Mouse (Mus musculus) c-Kit-negative CD71-positive TER-119-positive erythroid progenitor cells, embryonic 14.5 days (primary cell): Measurements from ENCODE around the gene Immp2l.
A peak's percentile ranks its signal among the peaks of the same experiment; 100 is the strongest.

Experiments used
- DNase-seq: peaks from one replicate; pipeline ENCODE4 v3.0.0-alpha.2; 2013; ENCODE audit warnings: low read depth, low spot score

The Immp2l gene

DNA sequence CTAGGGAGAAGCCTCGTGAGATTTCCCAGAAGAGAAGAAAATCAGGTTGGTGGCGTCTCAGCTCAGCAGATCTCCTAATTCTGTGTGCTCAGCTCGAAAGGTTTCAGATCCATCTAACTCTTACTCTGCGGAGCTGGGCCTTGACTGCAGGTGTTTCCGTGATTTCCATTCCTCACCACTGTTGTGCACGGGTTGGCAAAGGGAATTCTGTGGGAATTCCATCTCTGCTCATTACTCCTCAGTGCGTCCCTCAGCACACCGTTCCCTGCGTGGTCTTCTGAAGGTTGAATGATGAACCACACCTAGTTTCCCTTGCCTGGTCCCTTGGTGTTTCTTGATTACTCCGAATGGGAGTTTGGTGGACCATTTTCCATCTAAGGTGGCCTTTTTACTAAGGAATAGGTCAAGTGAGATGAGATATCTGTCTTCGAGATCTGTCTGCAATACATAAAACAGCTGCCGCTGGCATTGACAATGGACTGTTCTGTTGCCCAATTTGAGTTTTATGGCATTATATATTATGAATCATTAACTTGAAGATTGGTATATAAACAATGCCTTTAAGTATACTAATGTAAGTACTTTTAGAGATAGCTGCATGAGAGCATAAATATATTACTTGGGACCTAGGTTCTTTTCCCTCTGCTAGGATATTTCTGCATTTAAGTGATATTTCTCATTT is 23.3 kb downstream of the Immp2l start:
- DNase-seq = no peak

DNA sequence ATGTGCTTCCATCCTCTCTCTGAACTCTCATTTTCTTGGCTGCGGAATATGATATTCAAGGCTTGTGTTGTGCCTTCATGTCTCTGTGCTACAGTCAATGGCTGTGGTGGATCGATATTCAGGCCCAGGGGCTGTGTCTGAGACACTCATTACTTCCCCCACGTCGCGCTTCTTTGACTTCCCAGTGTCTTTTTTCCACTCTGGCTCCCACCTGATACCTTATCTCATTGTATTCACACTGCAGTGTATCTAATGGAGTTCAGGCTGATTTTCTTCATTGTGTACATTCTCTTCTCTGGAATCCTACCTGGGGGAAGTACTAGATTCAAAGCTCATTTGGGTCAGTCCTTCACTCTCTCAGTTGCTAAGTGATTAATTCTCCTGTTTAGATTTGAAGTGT is 27.1 kb downstream of the Immp2l start:
- DNase-seq = no peak

DNA sequence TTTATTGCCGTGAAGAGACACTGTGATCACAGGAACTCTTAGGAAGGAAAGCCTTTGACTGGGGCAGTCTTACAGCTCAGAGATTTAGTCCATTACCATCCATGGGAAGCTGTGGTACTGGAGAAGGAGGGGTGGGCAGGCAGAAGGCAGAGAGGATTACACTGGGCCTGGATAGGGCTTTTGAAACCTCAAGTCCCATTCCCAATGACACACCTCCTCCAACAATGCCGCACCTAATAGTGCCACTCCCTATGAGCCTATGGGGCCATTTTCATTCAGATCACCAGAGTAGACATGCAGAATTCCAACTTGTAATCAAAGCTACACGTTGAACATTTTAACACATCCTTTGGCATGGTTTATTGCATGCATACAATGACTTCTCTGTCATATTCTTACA is 29.0 kb downstream of the Immp2l start:
- no peak for DNase-seq

DNA sequence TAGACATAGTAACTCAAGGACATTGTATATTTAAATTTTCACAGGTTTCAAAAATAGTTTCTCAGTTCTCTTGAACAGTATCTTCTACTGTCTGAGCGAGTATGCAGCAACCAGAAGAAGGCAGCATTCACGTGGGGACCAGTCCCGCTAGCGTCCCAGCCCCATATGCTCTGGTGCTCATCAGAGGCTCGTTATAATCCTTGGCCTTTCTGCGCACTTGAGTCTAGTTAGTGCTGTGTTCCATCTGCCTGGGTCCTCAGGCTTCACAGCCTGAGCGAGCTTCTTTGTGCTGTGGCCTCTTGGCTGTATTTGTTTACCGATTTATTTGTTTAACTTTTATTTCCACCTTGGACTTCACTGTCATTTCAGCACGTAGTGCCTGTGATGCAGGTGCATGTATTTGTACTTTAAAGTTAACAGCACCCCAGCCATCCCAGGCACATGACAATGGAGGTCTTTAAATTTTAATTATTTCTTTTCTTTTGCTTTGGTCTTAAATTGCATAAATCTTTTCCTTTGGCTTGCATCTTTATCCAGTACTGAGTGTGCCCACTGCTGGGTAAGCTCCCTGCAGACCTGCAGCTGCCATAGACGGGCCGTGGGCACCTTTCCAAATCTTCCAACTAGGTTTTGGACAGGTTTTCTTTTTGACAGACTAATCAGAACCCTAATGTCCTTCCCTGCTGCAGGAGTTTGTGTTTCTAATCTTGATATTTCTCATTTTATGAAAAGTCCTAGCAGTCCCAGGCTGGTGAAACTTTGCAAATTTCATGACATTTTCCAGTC is 30.3 kb downstream of the Immp2l start:
- DNase-seq = no peak

DNA sequence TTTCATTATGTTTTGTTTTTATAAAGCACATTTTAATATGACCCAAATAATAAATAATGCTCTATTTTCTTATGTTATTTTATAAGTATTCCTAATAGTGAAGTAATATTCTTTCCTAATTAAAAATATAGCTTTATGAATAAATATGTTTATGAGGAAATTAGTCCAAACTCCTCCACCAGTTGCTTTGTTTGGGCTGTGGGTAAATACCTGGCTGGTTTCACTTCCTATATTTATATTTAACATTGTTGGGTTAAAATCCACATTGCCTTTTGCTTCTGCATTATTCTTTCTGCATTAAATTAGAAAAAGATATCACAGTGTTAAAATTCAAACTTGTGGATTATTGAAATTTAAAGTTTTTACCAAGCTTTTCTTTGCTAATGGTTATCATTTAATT is 32.1 kb downstream of the Immp2l start:
- no peak for DNase-seq

DNA sequence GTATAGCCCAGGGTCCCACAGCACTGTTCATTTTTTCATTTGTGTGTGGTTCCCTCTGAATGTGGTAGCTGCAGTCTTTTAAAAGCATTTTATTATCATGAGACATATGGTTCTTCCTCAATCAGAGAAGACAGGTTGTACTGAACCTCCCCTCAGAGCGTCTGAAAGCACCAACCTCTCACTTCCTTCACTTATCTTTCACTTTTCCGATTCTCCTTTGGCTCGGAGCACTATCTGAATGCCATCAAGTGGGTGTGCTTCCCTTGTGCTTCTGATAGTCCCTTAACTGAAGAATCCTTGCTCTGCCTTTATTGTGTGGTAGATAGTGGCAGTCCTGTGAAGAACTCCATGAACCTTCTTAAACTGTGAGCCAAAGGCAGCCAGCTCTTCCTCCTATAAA is 39.4 kb downstream of the Immp2l start:
- no peak for DNase-seq

DNA sequence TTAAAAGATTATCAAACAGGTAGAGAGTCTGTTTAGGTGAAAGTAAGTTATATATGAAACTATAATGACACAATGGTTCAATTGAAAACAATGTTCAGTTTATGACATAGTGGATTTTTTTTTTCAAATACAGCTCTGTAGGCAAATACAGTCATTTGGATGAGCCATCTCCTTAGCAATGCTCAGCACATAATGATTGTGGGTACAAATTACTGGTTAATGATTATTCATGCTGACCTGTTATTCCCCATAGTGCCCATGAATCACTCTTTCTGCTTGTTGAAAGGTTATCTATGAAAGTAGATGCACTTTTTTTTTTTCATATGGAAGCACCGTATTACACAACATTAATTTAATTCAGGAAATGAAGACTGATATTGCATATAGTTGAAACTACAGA is 58.0 kb downstream of the Immp2l start:
- DNase-seq = no peak

DNA sequence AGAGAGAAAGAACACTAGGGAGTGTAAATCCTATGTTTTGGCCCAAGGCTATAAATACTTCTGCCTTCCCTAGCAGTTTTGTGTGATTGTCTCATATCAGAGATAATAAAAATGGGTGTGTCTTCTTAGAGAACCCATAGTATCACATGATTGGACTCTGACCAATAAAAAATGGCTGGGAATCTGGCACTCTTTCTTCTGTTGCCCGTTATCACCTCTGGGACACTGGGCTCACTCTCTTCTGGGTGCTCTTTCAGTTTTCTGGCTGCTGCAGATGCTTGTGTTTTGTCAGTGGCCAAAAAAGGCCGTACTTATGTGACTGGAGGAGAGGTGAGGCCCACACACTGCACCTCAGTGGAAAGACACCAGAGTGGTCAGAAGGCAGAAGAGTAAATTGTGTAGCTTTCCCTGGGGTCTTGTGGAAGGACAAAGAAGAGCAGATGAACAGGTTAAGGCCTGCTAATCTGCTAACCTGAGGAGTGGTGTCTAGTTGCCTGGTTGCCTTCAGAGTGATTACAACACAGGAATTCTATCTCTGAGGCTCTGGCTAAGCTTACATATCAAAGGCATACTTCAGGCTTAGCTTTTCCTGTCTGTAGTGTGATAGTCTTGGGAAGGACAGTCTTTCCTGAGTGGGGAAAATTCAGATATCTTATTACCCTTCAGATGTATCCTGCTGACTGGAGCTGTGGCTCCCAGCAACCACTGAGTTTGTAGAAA is 60.6 kb downstream of the Immp2l start:
- peak; percentile 36 for DNase-seq

DNA sequence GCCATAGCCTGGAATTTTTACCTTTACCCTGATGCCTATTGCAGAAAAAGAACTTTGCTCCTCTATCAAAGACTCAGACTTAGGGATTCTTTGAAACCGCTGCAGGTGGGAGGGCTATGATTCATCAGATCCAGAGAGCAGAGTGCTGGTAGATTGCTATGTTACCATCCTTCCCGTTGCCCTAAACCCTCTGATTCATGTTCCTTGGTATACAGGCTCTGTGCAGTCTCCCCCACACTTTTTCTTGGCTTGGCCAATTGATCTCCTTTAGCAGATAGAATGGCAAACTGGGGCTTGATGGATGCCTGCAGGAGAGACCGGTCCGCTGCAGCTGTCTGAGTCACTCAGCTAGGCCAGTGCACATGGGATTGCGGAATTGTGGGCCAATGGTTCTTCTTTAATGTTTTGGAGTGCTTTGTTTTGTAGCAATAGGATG is 66.1 kb downstream of the Immp2l start:
- DNase-seq = no peak

DNA sequence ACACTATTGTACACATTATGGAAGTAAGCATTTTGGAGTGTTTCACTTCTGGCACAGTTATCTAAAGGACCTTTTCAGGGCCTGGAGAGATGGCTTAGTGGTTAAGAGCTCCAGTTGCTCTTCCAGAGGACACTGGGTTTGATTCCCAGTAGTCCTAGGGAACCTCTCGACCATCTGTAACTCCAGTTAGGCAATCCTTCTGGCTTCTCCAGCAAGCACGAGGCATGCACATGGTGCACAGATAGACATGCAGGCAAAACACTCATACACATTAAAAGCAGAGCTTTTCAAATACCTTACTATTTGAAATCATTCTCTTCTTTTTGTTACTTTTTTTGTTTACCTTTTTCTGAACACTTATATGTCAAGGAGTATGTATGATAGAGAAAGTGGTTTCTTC is 66.9 kb downstream of the Immp2l start:
- no peak for DNase-seq

DNA sequence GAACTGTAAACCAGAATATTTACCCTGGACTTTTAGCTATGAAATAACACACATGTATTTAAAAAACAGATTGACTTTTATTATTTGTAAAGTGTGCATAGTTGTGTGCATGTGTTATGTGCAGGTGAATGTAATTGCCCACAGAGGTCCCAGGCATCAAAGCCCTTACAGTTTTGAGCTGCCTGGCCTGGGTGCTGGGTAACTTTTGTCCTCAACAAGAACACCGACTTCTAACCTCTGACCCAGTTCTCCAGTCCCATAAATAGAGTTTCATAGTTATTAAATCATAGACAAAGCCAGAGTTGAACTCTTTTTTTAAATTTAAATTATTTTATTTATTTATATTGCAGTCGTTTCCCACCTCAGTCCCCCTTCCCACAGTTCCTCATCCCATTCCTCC is 67.4 kb downstream of the Immp2l start:
- DNase-seq = no peak

DNA sequence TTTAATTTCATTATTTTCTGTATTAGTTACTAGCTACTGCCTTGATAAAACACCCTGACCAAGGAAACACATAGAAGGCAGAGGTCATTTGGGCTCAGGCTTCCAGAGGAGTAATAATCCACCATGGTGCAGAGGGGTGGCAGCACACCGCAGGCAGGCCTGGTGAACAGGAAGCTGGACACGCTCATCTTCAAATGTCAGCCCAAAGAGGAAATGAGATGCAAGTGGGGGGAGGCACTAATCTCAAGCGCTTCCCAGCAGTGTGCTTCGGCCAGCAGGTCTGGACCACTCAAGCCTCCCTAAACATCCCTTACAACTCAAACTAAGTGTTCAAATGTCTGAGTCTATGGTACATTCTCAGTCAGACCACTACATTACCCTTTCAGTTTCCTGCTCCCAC is 72.2 kb downstream of the Immp2l start:
- DNase-seq = no peak

DNA sequence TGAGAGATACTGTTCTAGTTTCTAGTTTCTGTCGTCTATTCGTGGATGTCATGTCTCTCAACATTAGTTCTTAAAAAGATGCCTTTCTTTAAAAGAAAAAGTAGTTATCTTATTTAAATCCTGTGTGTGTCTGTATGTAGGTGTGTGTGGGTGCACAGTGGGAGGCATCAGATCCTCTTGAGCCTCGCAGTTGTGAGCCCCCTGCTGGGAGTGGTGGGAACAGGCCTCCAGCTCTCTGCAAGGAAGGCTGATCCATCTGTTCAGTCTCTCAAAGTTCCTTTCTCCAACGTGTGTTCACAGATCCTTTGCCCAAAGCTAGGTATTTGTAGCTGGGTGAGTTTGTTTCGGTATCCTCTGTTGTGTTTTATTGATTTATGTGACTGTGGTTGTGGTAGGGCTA is 73.5 kb downstream of the Immp2l start:
- no peak for DNase-seq

DNA sequence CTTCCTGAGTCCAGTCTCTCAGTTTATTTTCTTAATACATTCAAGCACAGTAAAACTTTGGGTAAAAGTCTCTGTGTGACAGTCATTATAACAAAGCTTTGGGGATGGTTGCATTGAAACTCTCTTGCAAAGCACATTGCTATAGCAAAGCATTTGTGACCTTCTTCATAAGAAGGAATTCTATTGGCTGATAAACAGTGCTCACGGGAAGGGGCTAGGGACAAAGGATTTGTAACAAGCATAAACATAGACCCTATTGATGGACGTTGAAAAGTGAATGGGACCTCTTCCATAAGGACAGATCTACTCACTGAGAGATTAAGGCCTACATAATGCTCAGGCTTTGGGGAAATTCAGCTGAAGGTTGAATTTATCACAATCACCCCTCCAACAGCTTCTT is 85.1 kb downstream of the Immp2l start:
- no peak for DNase-seq

DNA sequence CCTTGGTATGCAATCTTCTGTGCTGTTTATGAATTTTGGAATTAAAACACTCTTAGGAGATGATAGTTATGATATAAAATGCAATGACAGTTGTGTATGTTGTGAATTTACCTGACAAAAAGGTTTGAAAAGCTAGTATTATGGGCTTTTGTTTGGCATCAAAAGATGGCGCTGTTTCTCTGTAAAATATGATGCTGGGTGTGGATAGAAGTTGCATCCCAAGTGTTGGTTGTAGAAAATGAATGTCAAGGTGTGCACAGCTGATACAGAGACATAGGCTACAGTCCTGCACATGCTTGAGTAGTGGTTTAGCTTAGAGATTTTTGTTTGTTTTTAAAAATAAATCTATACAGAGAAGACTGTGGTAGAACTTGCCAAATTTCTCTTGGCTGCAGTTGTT is 87.6 kb downstream of the Immp2l start:
- DNase-seq = peak; percentile 69

DNA sequence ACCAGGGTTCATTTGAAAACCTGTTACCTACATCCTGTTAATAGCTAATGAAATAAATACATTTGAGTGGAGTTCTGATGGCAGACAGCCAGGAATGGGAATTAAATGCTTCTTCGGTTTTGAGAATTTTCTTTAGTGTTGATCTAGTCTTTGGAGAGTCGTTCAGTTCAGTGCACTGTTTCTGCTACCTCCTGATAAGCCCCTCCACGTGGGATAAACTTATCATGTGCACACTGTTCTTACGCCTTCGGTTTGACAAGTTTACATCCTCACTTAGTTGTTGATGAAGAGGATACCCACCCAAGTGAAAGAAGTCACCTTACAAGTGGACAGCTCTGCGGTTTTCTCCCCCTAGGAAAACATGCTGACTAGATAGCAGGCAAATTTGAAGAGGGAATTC is 88.2 kb downstream of the Immp2l start:
- DNase-seq = peak; percentile 69

DNA sequence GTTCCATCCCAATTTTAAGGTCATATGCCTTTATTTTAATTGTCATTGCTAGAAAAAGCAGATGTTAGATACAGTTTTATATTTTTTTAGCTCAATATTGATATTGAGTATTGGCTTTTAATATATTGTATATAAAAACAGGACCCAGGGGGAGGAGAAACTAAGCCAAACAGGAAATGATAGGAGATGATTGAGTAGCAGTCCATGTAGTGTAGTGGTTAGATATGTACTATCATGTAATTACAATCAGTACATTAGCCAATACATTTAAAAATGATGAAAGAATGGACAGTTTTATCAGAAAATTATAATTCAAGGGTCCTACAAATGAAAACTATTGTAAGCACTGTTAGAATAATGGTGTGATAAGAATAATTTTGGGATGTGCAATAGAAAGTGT is 94.5 kb downstream of the Immp2l start:
- DNase-seq = no peak

DNA sequence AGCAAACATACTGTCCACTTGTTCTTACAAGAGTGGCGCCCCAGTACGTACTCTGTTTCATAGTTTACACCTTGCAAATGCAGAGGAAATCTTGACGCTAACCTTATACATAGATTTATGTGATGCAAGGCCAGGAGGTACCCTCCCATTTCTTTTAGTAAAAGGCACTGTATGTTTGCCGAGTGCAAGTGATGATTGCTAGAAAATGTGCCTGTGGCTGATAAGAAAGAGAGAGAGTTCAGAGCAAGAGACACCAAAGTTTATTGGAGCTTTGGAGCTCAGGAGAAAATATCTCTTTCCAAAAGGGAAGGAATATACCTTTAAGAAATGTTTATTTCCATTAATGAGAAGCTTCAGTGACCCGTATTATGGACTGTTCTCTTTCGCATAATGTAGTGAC is 95.8 kb downstream of the Immp2l start:
- peak; percentile 49 for DNase-seq

DNA sequence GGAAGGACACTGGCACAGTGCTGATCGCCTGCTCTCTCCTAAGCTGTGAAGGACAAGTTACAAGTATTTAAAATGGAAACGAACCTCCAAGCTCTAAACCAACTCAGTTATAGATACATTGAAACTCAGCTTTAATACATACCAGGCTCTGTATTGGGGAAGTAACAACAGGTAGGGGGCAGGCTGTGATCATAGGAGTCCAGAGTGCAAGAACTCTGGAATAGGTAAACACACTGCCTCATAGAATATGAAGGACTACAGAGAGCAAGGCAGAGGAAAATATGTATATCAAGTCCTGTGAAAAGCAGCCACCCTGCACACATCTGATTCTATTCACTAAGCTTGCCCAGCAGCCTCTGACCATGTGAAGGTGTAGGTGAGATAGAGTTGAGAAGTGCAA is 99.3 kb downstream of the Immp2l start:
- DNase-seq = no peak

DNA sequence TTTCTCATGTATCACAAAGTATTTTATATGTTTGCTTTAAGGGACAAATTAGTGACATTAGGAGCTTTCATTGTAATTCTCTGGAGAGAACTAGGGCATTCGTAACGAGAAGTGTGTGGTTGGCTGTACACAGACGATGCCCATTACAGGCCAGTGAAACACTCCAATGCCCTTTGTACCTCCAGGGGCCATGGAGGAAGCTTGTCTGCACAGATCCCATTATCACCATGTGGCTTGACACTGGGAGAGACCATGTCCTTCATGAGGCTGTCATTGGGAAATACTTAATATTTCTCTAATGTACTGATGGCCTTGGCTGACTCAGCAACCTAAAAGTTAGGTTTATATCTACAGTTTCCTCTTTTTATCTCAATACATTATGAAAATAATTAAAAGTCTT is 111.0 kb downstream of the Immp2l start:
- no peak for DNase-seq

DNA sequence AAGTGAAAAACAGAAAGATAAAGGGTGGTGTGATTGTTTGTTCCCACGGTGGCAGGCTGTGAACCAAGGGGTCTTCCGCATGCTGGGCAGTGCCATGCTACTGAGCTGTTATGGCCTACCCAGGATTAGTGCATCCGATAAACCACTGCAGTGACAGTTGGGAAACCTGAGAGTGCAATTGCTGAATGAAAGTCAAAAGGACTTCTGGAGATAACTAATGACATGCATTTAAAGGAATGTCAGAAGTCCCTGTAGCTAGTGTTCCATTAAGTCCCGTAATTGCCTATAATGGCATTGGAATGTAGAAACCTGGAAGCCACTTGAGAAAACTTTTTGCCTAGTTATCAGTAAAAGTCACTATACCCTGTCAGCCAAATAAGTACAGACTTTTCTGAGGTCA is 135.7 kb downstream of the Immp2l start:
- DNase-seq = no peak

DNA sequence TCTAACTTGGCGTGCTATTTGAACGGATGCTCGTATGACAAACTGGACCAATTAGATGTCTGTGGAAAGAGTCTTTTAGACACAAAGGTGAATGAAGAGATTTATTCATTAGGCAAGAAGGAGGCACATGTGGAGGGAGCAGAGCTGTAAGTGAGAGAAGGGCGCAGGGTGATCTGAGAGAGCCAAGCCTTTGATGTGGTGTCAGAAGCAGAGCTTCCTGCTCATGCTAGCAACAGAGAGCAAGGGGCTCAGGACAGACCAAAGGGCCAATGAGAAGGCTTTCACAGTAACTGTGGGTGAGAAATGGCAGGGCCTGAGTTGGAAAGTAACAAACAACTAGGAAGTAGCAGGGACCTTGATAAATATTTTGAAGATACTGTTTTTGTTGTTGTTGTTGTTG is 143.9 kb downstream of the Immp2l start:
- no peak for DNase-seq

DNA sequence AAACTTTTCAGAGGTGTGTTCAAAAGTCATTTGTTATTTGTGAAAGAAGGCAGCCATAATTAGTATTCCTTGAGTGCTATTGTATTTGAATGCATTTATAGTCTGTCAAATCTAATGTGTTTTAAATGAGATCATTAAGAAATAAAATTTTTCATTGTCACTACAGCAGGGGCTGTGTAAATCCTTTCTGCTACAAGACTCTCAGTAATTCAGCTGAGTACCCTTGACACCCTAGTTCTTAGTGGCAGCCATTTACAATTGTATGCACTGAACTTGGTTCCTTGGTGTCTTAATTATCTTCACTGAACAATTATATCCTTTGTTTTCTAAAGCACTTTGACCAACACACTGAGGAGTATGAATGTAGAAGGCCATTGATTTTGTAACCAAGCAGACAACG is 146.2 kb downstream of the Immp2l start:
- DNase-seq = no peak
